Mouse (Mus musculus): Measurements from ENCODE around the gene Nr1h3. TPM values are rescaled to one million over a fixed set of nuclear protein-coding genes. Genes with fewer than 3 reads are reported as not detected.

Gene Nr1h3
- polyA plus RNA-seq, 1 experiment from 2014 or later, result 22.7 TPM

DNA sequence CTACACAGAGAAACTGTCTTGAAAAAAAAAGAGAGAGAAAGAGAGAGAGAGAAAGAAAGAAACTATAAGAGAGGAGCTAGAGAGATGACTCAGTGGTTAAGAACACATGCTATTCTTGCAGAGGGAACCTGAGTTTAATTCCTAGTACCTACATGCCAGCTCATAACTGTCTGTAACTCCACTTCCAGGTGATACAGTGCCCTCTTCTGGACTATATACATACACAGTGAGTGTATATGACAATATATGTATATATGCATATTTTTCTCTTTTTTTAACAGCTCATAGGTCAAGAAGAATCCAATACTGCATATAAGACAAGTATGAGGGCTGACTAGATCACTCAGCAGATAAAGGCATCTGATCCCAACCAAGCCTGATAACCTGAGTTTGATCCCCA lies 10.7 kb upstream of the Nr1h3 start:
- no peak overlapping the region for H3K9ac ChIP-seq (ENCODE audit: low read depth, low read length)
- H3K27me3 ChIP-seq (replicated peaks; ENCODE audit: control insufficient read depth, insufficient read depth, low read length), result no peaks in the 10 kb centered on the region
- H3K4me3 ChIP-seq (ENCODE audit: low read depth, low read length), result no peak overlapping the region
- H3K9me3 ChIP-seq (ENCODE audit: control insufficient read depth), result no peaks in the 10 kb centered on the region
- no peaks in the 10 kb centered on the region for H3K4me1 ChIP-seq (replicated peaks; ENCODE audit: control insufficient read depth, insufficient read depth, low read length)
- H3K4me2 ChIP-seq (replicated peaks; ENCODE audit: low read depth), result no peak overlapping the region
- TF ChIP-seq CTCF (IDR thresholded peaks at IDR 0.05; ENCODE audit: low read depth), result peak; percentile 50
- no peak for ATAC-seq
- H3K27ac ChIP-seq (ENCODE audit: low read depth, low read length), result no peak overlapping the region
- peaks cover 58% of the 10 kb centered on the region for H3K36me3 ChIP-seq (ENCODE audit: control insufficient read depth, insufficient read depth)

DNA sequence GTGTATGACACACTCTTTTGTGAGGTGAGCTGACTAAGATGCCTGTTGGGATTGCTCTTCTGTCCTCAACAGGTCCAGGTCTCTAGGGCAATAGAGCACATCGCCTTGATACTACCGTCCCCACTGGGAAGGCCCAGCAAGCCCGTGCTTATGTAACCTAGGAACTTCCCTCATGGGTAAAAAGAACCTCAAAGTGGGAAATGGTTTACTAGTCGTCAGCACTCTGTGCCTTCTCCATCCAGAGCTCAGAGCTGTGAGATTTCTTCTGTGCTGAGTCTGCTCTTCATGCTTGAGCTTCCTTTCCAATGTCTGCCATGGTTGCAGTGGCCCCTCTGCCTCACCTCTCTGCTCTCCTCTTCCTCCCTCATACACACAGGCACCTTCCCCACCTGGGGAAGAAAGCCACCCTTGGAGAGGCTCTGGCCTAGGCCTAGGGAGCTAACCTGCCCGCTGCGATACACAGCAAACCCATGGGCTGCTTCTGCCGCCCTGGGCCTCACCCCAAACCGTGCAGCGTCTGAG lies 3.7 kb upstream of the Nr1h3 start:
- Histone ChIP-seq H3K9ac (ENCODE audit: low read depth, low read length) (no peak overlapping the region), H3K4me3 (ENCODE audit: low read depth, low read length) (no peak overlapping the region), H3K4me2 (replicated peaks; ENCODE audit: low read depth) (no peak overlapping the region), H3K27me3 (replicated peaks; ENCODE audit: control insufficient read depth, insufficient read depth, low read length) (no peaks in the 10 kb centered on the region), H3K9me3 (ENCODE audit: control insufficient read depth) (no peaks in the 10 kb centered on the region), H3K36me3 (ENCODE audit: control insufficient read depth, insufficient read depth) (peaks cover 55% of the 10 kb centered on the region), H3K4me1 (replicated peaks; ENCODE audit: control insufficient read depth, insufficient read depth, low read length) (0 out of 2 replicates have a peak, but pooled peaks cover 3% of the 10 kb centered on the region), H3K27ac (ENCODE audit: low read depth, low read length) (no peak overlapping the region)
- 92% methylated on average over 9 of the region's 9 CpGs for WGBS
- TF ChIP-seq CTCF (IDR thresholded peaks at IDR 0.05; ENCODE audit: low read depth), result no peak
- no peak for ATAC-seq

DNA sequence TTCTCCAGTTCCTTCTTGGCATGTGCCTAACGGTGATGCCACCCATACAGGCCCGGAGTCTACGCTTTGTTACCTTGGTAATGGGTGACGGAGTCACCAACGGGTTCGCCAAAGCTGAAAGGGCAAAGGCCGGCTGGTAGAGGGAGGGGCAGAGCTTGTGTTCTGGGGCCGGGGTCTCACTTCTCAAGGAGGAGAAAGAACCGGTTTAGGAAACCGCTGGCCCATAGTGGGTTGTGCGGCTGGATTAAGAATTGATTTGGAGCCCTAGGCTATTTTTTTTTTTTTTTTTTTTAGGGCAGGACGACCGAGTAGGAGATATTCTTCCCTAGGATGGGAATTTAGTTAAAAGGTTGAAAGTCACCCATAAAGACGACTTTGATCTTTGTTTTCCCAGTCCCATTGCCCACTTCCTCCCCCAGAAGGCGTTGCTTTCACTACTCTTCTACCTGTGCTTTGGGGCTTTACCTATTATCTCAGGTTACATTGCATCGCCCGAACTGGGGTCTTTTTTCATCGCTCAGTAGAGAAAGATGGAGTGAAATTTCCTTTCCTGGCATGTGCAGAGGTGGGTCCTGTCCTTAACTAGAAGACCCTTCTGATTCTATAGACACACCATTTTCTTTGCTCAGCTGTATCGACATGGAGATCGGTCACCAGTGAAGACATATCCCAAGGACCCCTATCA lies 480 bp upstream of the Nr1h3 start:
- H3K9ac ChIP-seq (ENCODE audit: low read depth, low read length), result peak overlapping the region; percentile 83
- no peaks in the 10 kb centered on the region for H3K27me3 ChIP-seq (replicated peaks; ENCODE audit: control insufficient read depth, insufficient read depth, low read length)
- peak overlapping the region; percentile 84 for H3K4me3 ChIP-seq (ENCODE audit: low read depth, low read length)
- ATAC-seq, result no peak
- no peaks in the 10 kb centered on the region for H3K9me3 ChIP-seq (ENCODE audit: control insufficient read depth)
- H3K36me3 ChIP-seq (ENCODE audit: control insufficient read depth, insufficient read depth), result peaks cover 27% of the 10 kb centered on the region
- WGBS, result 10% methylated on average over 20 of the region's 20 CpGs
- H3K4me1 ChIP-seq (replicated peaks; ENCODE audit: control insufficient read depth, insufficient read depth, low read length), result 0 out of 2 replicates have a peak, but pooled peaks cover 3% of the 10 kb centered on the region
- H3K4me2 ChIP-seq (replicated peaks; ENCODE audit: low read depth), result peak overlapping the region; percentile 68
- H3K27ac ChIP-seq (ENCODE audit: low read depth, low read length), result peak overlapping the region; percentile 90
- TF ChIP-seq CTCF (IDR thresholded peaks at IDR 0.05; ENCODE audit: low read depth), result no peak

DNA sequence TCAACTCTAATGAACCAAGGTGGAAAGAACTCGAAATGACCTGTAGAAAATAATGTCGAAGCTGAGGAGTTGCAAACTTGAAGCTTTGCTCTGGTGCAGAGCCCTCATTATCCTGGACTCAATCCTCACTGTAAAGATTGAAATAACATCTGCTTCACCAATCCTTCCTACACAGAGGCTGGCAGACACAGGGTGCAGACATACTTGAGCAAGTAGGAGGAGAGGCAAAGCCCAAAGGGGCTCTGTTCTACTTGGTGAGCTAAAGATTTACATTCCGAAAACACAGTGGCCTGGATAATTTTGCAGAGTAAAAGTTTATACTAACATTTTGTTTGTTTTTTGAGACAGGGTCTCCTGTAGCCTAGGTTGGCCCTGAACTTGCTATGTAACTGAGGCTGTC lies 3.7 kb downstream of the Nr1h3 start:
- WGBS, result 86% methylated on average over 3 of the region's 3 CpGs
- ATAC-seq, result no peak

DNA sequence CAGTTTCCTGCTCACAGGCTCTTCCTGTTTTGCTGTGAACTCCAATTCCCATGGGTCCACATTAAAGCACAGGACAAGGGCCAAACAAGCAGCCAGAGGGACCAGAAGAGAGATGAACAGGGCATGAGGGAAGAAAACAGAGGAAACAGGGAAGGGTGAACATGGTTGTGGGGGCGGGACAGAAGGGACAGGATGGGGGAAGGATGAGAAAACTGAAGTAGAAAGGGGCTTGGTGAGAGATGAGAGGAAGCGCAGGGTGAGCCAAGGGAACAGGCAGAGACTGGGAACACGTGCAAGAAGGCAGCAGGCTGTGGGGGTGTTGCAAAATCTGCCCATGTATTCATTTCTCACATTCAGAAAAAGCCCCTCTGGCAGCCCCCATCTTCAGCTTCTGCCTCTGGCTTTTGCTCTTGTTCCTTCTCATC lies 6.0 kb downstream of the Nr1h3 start:
- H3K36me3 ChIP-seq (ENCODE audit: control insufficient read depth, insufficient read depth), result no peaks in the 10 kb centered on the region
- H3K9me3 ChIP-seq (ENCODE audit: control insufficient read depth), result no peaks in the 10 kb centered on the region
- H3K4me3 ChIP-seq (ENCODE audit: low read depth, low read length), result no peak overlapping the region
- no peak overlapping the region for H3K9ac ChIP-seq (ENCODE audit: low read depth, low read length)
- TF ChIP-seq CTCF (IDR thresholded peaks at IDR 0.05; ENCODE audit: low read depth), result no peak
- no peaks in the 10 kb centered on the region; the same call in 1 of the 2 replicates for H3K4me1 ChIP-seq (replicated peaks; ENCODE audit: control insufficient read depth, insufficient read depth, low read length)
- WGBS, result 64% methylated on average over 3 of the region's 3 CpGs
- H3K27ac ChIP-seq (ENCODE audit: low read depth, low read length), result peak overlapping the region; percentile 41; the same call in 1 of the 2 replicates
- no peak for ATAC-seq
- no peaks in the 10 kb centered on the region for H3K27me3 ChIP-seq (replicated peaks; ENCODE audit: control insufficient read depth, insufficient read depth, low read length)
- H3K4me2 ChIP-seq (replicated peaks; ENCODE audit: low read depth), result no peak overlapping the region

More for the DNA sequence above, 3.7 kb downstream of the Nr1h3 start:
- TF ChIP-seq CTCF (IDR thresholded peaks at IDR 0.05; ENCODE audit: low read depth), result no peak
- Histone ChIP-seq H3K4me1 (replicated peaks; ENCODE audit: control insufficient read depth, insufficient read depth, low read length) (peaks cover 3% of the 10 kb centered on the region; the same call in 1 of the 2 replicates), H3K36me3 (ENCODE audit: control insufficient read depth, insufficient read depth) (no peaks in the 10 kb centered on the region), H3K9me3 (ENCODE audit: control insufficient read depth) (no peaks in the 10 kb centered on the region), H3K27me3 (replicated peaks; ENCODE audit: control insufficient read depth, insufficient read depth, low read length) (no peaks in the 10 kb centered on the region), H3K9ac (ENCODE audit: low read depth, low read length) (no peak overlapping the region), H3K4me2 (replicated peaks; ENCODE audit: low read depth) (no peak overlapping the region), H3K4me3 (ENCODE audit: low read depth, low read length) (no peak overlapping the region), H3K27ac (ENCODE audit: low read depth, low read length) (no peak overlapping the region)

DNA sequence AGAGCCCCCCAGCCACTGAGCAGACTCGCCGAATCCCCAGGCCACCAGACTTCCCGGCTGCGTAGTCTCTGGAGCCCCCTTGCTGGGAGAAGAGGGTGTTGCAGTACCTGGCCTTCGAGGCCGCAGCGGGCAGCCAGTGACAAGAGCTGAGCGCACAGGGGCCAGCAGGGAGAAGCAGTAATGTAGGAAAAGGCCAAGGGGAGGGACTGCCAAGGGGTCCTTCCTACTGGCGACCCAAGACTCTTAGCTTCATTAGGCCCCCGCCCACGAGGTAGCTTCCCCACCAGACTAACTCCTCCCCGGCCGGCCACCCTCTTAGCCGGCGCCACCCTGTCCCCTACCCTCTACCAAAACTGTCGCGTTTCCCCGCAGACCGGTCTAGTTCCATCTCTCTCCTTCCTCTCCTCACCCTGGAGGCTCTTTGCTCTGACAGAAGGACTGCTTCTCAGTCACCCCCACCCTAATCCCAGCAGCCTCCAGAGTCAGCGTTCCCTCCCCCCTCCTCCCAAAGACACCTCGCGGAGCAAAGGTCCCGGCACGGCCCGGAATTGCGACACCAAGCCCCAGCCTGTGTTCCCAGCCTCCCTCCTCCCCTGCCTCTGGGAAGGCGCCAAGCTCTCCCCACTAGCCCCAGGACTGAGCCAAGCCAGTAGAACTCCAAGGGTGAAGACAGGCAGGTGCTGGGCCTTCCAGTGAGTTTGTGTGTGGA lies 7.9 kb downstream of the Nr1h3 start:
- Histone ChIP-seq H3K36me3 (ENCODE audit: control insufficient read depth, insufficient read depth) (no peaks in the 10 kb centered on the region; the same call in 1 of the 2 replicates), H3K27ac (ENCODE audit: low read depth, low read length) (peak overlapping the region; percentile 87), H3K27me3 (replicated peaks; ENCODE audit: control insufficient read depth, insufficient read depth, low read length) (no peaks in the 10 kb centered on the region), H3K4me1 (replicated peaks; ENCODE audit: control insufficient read depth, insufficient read depth, low read length) (no peaks in the 10 kb centered on the region; the same call in 1 of the 2 replicates), H3K9ac (ENCODE audit: low read depth, low read length) (peak overlapping the region; percentile 63), H3K4me3 (ENCODE audit: low read depth, low read length) (peak overlapping the region; percentile 46), H3K9me3 (ENCODE audit: control insufficient read depth) (no peaks in the 10 kb centered on the region), H3K4me2 (replicated peaks; ENCODE audit: low read depth) (peak overlapping the region; percentile 79)
- peak; percentile 87 for ATAC-seq
- TF ChIP-seq CTCF (IDR thresholded peaks at IDR 0.05; ENCODE audit: low read depth), result peak; percentile 97
- under 1% methylated on average over 27 of the region's 27 CpGs for WGBS

Data from intestine, postnatal 0 days (tissue).